In the genomic region with DNA sequence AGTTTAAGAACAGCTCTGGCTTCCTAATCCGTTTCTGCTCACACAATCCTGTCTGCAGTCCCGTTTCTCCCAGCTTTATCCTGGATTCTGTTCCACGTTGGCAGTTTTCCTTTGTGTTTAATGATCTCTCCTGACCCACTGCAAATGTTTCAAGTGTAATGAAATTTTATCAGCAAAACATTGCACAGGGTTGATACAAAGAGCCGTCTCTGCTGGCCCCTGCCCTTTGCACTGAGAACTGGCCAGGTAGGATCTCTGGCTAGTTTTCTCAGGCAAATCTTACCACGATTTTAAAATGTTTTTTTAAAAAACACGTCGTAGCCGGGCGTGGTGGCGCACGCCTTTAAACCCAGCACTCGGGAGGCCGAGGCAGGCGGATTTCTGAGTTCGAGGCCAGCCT, we compare ENCODE assay signal across 38 mouse cellular contexts. TPM values are rescaled to one million over a fixed set of nuclear protein-coding genes. Genes with fewer than 3 reads are reported as not detected.
"Had no signal": no experiment of that assay in that cellular context is flagged by ENCODE, and none has a peak within 500 bp of the region (broad histone marks: within the 10 kb centered on the region; RNA-seq: fewer than 3 reads in every experiment).

No protein-coding gene starts in this region.

- H3K4me3 ChIP-seq: gastrocnemius, adult 2 months; heart, adult 2 months; heart, embryonic 13.5 days; heart, embryonic 15.5 days; hindbrain, embryonic 10.5 days; hindbrain, embryonic 12.5 days; kidney, embryonic 15.5 days; left cerebral cortex, adult 2 months; limb, embryonic 13.5 days; limb, embryonic 15.5 days; liver, embryonic 12.5 days had no signal

- H3K4me2 ChIP-seq: heart, embryonic 13.5 days; heart, embryonic 15.5 days; hindbrain, embryonic 12.5 days; hindbrain, embryonic 14.5 days; kidney, embryonic 15.5 days; limb, embryonic 13.5 days; limb, embryonic 15.5 days; liver, embryonic 12.5 days had no signal

- ATAC-seq: hindbrain, embryonic 16.5 days; inflammation-experienced regulatory T-cells, adult 6 months; liver, embryonic 12.5 days had no signal

- DNase-seq: gastrocnemius, adult 2 months; gastrocnemius, postnatal 10 days; gastrocnemius, postnatal 25 days; heart, adult 2 months; heart, postnatal 14 days; heart, postnatal 4 days; kidney, adult 11 months; kidney, adult 2 months; kidney, adult 9 months; kidney, postnatal 14 days; kidney, postnatal 36 days; left cerebral cortex, postnatal 4 days had no signal

- H3K27ac ChIP-seq: gastrocnemius, adult 2 months; heart, adult 2 months; heart, embryonic 13.5 days; heart, embryonic 15.5 days; hindbrain, embryonic 10.5 days; hindbrain, embryonic 12.5 days; hindbrain, embryonic 14.5 days; kidney, embryonic 15.5 days; kidney, postnatal 0 days; left cerebral cortex, adult 2 months; limb, embryonic 13.5 days; limb, embryonic 15.5 days; liver, embryonic 12.5 days; liver, embryonic 14.5 days had no signal

- H3K9ac ChIP-seq: heart, embryonic 13.5 days; heart, embryonic 15.5 days; hindbrain, embryonic 12.5 days; hindbrain, embryonic 14.5 days; kidney, embryonic 15.5 days; limb, embryonic 13.5 days; limb, embryonic 15.5 days; liver, embryonic 12.5 days; liver, embryonic 14.5 days had no signal

- H3K27me3 ChIP-seq: hindbrain, embryonic 12.5 days; kidney, embryonic 15.5 days; limb, embryonic 13.5 days; limb, embryonic 15.5 days; liver, embryonic 12.5 days had no signal

- H3K36me3 ChIP-seq: heart, embryonic 13.5 days; heart, embryonic 15.5 days; hindbrain, embryonic 10.5 days; hindbrain, embryonic 12.5 days; kidney, embryonic 15.5 days; limb, embryonic 13.5 days; limb, embryonic 15.5 days; liver, embryonic 12.5 days had no signal

- H3K4me1 ChIP-seq: heart, embryonic 13.5 days; heart, embryonic 15.5 days; hindbrain, embryonic 10.5 days; hindbrain, embryonic 12.5 days; kidney, embryonic 15.5 days; limb, embryonic 13.5 days; limb, embryonic 15.5 days; liver, embryonic 12.5 days had no signal

- H3K9me3 ChIP-seq: heart, embryonic 13.5 days; heart, embryonic 15.5 days; hindbrain, embryonic 10.5 days; hindbrain, embryonic 12.5 days; kidney, embryonic 15.5 days; limb, embryonic 13.5 days; limb, embryonic 15.5 days; liver, embryonic 12.5 days had no signal

RNA-seq across cellular contexts. Expression of a gene that starts 26.9 kb away (rescaled TPM):
- total RNA-seq: granulocyte monocyte progenitor cell, adult 5-6 weeks had no signal
- polyA plus RNA-seq: inflammation-experienced regulatory T-cells, adult 6 months had no signal

RNA-seq across cellular contexts. Expression of a gene that starts 39.6 kb away (rescaled TPM):
- total RNA-seq: gastrocnemius, adult 2 months; gastrocnemius, postnatal 10 days; gastrocnemius, postnatal 25 days; gastrocnemius, postnatal 4 days; granulocyte monocyte progenitor cell, adult 5-6 weeks; heart, adult 2 months; heart, postnatal 14 days; heart, postnatal 4 days; layer of hippocampus, adult 18-20 months; layer of hippocampus, adult 8-10 months; layer of hippocampus, postnatal 10 days; layer of hippocampus, postnatal 25 days; left cerebral cortex, adult 2 months; left cerebral cortex, postnatal 10 days; left cerebral cortex, postnatal 25 days; left cerebral cortex, postnatal 4 days had no signal
- polyA plus RNA-seq: forebrain, embryonic 16.5 days; frontal cortex, adult 2 months; heart, adult 2 months; heart, embryonic 13.5 days; heart, embryonic 15.5 days; heart, postnatal 0 days; hindbrain, embryonic 10.5 days; hindbrain, embryonic 12.5 days; hindbrain, embryonic 14.5 days; hindbrain, embryonic 16.5 days; inflammation-experienced regulatory T-cells, adult 6 months; kidney, embryonic 15.5 days; limb, embryonic 11.5 days; limb, embryonic 15.5 days; liver, embryonic 12.5 days had no signal

RNA-seq across cellular contexts. Expression of a gene that starts 52.4 kb away (rescaled TPM):
- total RNA-seq: gastrocnemius, adult 2 months; gastrocnemius, postnatal 10 days; gastrocnemius, postnatal 25 days; gastrocnemius, postnatal 4 days; granulocyte monocyte progenitor cell, adult 5-6 weeks; heart, adult 2 months; heart, postnatal 14 days; heart, postnatal 4 days; layer of hippocampus, adult 18-20 months; layer of hippocampus, adult 8-10 months; layer of hippocampus, postnatal 10 days; layer of hippocampus, postnatal 25 days; left cerebral cortex, adult 2 months; left cerebral cortex, postnatal 10 days; left cerebral cortex, postnatal 25 days; left cerebral cortex, postnatal 4 days had no signal
- polyA plus RNA-seq: forebrain, embryonic 16.5 days; frontal cortex, adult 2 months; heart, embryonic 13.5 days; heart, embryonic 15.5 days; heart, postnatal 0 days; hindbrain, embryonic 10.5 days; hindbrain, embryonic 12.5 days; hindbrain, embryonic 14.5 days; hindbrain, embryonic 16.5 days; inflammation-experienced regulatory T-cells, adult 6 months; limb, embryonic 11.5 days; limb, embryonic 13.5 days; limb, embryonic 15.5 days had no signal
